ENCODE assay signal across 19 mouse cellular contexts in the genomic region with DNA sequence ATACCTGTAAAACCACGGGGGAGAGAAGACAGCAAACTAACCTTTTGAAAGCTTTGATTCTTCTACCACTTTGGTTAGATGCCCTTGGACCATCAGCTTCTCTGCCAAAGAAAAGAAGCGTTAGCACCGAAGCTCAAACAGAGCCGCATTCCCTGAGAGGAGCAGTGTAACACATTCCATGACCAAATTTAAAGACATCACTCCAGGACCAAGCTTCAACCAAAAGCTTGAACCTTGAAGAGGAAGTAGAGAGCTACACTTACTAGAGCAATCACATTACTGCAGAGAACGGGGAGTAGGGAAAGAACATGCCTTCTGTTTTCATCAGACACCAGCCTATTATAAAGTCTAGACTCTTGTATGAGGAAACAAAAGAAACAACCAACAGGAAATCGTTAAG.
A peak's percentile ranks its signal among the peaks of the same experiment; 100 is the strongest.
DNase-seq lines count a peak whose midpoint lies in the region; ATAC-seq and TF ChIP-seq lines count a peak whose summit lies in the region.
"Had no signal": no experiment of that assay in that cellular context is flagged by ENCODE, and none has a peak within 500 bp of the region (broad histone marks: within the 10 kb centered on the region; RNA-seq: fewer than 3 reads in every experiment).

No protein-coding gene starts in this region.

- H3K4me1 ChIP-seq in kidney, postnatal 0 days (replicated peaks; ENCODE audit: insufficient read depth, low read length): no peaks in the 10 kb centered on the region
- H3K4me1 ChIP-seq in kidney, embryonic 14.5 days (ENCODE audit: control insufficient read depth, insufficient read depth, low read length): no peaks in the 10 kb centered on the region
- no peaks in the 10 kb centered on the region for H3K4me1 ChIP-seq in testis, adult 2 months (ENCODE audit: control insufficient read depth, insufficient read depth, low read length)
- peaks cover 19% of the 10 kb centered on the region for H3K4me1 ChIP-seq in heart, postnatal 0 days (ENCODE audit: control insufficient read depth, insufficient read depth)
- H3K4me1 ChIP-seq in stomach, postnatal 0 days (replicated peaks; ENCODE audit: control insufficient read depth, insufficient read depth): no peaks in the 10 kb centered on the region
- peaks cover 3% of the 10 kb centered on the region; the same call in 1 of the 2 replicates for H3K4me1 ChIP-seq in forebrain, embryonic 10.5 days
- H3K4me1 ChIP-seq: embryonic facial prominence, embryonic 15.5 days; forebrain, embryonic 15.5 days; hindbrain, embryonic 13.5 days; midbrain, embryonic 12.5 days had no signal

- H3K27me3 ChIP-seq in kidney, postnatal 0 days (ENCODE audit: insufficient read depth, low read length): no peaks in the 10 kb centered on the region
- H3K27me3 ChIP-seq in kidney, embryonic 14.5 days (ENCODE audit: control insufficient read depth, insufficient read depth, low read length): no peaks in the 10 kb centered on the region
- no peaks in the 10 kb centered on the region for H3K27me3 ChIP-seq in testis, adult 2 months (ENCODE audit: control insufficient read depth, insufficient read depth, low read length)
- H3K27me3 ChIP-seq in heart, postnatal 0 days (ENCODE audit: control insufficient read depth, insufficient read depth, low read length): no peaks in the 10 kb centered on the region
- no peaks in the 10 kb centered on the region for H3K27me3 ChIP-seq in stomach, postnatal 0 days (ENCODE audit: control insufficient read depth, insufficient read depth, low read length)
- no peaks in the 10 kb centered on the region for H3K27me3 ChIP-seq in forebrain, embryonic 10.5 days (ENCODE audit: poor library complexity, severe bottlenecking)
- H3K27me3 ChIP-seq: CH12.LX; embryonic facial prominence, embryonic 15.5 days; forebrain, embryonic 15.5 days; hindbrain, embryonic 13.5 days; midbrain, embryonic 12.5 days had no signal

- H3K4me2 ChIP-seq in kidney, postnatal 0 days (ENCODE audit: low read length): no peak overlapping the region
- H3K4me2 ChIP-seq in kidney, embryonic 14.5 days (replicated peaks; ENCODE audit: low read depth, low read length): no peak overlapping the region
- peak overlapping the region; percentile 48 for H3K4me2 ChIP-seq in heart, postnatal 0 days (ENCODE audit: low read depth, low read length)
- no peak overlapping the region for H3K4me2 ChIP-seq in stomach, postnatal 0 days (replicated peaks; ENCODE audit: low read depth)
- H3K4me2 ChIP-seq: embryonic facial prominence, embryonic 15.5 days; forebrain, embryonic 15.5 days; hindbrain, embryonic 13.5 days; midbrain, embryonic 12.5 days had no signal

- peak; percentile 11 for DNase-seq in kidney, postnatal 0 days (ENCODE audit: low spot score)
- DNase-seq in testis, postnatal 10 days (ENCODE audit: low spot score): no peak
- peak; percentile 82 for DNase-seq in heart, postnatal 0 days (ENCODE audit: low spot score)
- no peak for DNase-seq in stomach, postnatal 0 days (ENCODE audit: low spot score)
- DNase-seq in thymus, adult 18-20 months: no peak
- DNase-seq in forebrain, embryonic 10.5 days (ENCODE audit: extremely low spot score, low spot score): no peak
- DNase-seq: cerebellum, adult 8-10 months; gastrocnemius, postnatal 25 days; kidney, adult 9 months; layer of hippocampus, adult 9-11 months; lung, postnatal 10 days; right cerebral cortex, postnatal 25 days had no signal

- TF ChIP-seq CTCF in kidney, postnatal 0 days (IDR thresholded peaks at IDR 0.05; ENCODE audit: low read depth): no peak
- TF ChIP-seq CTCF in testis, adult 2 months (IDR thresholded peaks at IDR 0.05; ENCODE audit: control insufficient read depth, insufficient read depth, insufficient replicate concordance, low read depth, low read length): no peak
- TF ChIP-seq CTCF in heart, postnatal 0 days (IDR thresholded peaks at IDR 0.05; ENCODE audit: low read depth): no peak
- no peak for TF ChIP-seq CTCF in stomach, postnatal 0 days (IDR thresholded peaks at IDR 0.05; ENCODE audit: low read depth)

- TF ChIP-seq EP300 in heart, postnatal 0 days (IDR thresholded peaks at IDR 0.05; ENCODE audit: low read depth): no peak
- no peak for TF ChIP-seq EP300 in stomach, postnatal 0 days (optimal IDR thresholded peaks at IDR 0.05)

- WGBS in kidney, postnatal 0 days: 74% methylated on average over 6 of the region's 6 CpGs
- 83% methylated on average over 6 of the region's 6 CpGs for WGBS in kidney, embryonic 14.5 days
- 25% methylated on average over 6 of the region's 6 CpGs for WGBS in heart, postnatal 0 days
- 55% methylated on average over 6 of the region's 6 CpGs for WGBS in stomach, postnatal 0 days
- WGBS in forebrain, embryonic 10.5 days: 75% methylated on average over 6 of the region's 6 CpGs

- H3K27ac ChIP-seq in kidney, postnatal 0 days: peak overlapping the region; percentile 22; the same call in 1 of the 2 replicates
- no peak overlapping the region for H3K27ac ChIP-seq in kidney, embryonic 14.5 days (ENCODE audit: low read depth, low read length)
- H3K27ac ChIP-seq in testis, adult 2 months (ENCODE audit: control insufficient read depth, insufficient read depth, low read depth, low read length): peak overlapping the region; percentile 74
- H3K27ac ChIP-seq in heart, postnatal 0 days (ENCODE audit: low read depth): peak overlapping the region; percentile 97
- H3K27ac ChIP-seq in stomach, postnatal 0 days (replicated peaks): peak overlapping the region; percentile 45
- no peak overlapping the region for H3K27ac ChIP-seq in forebrain, embryonic 10.5 days
- H3K27ac ChIP-seq: embryonic facial prominence, embryonic 15.5 days; forebrain, embryonic 15.5 days; hindbrain, embryonic 13.5 days; midbrain, embryonic 12.5 days had no signal

- no peak for TF ChIP-seq POLR2A in testis, adult 2 months (IDR thresholded peaks at IDR 0.05; ENCODE audit: control insufficient read depth, low read depth, low read length)

- H3K4me3 ChIP-seq in kidney, postnatal 0 days (replicated peaks; ENCODE audit: low read depth, low read length): no peak overlapping the region
- no peak overlapping the region for H3K4me3 ChIP-seq in kidney, embryonic 14.5 days (ENCODE audit: low read length)
- H3K4me3 ChIP-seq in testis, adult 2 months (ENCODE audit: control insufficient read depth, low read depth, low read length): no peak overlapping the region; the same call in 1 of the 2 replicates
- peak overlapping the region; percentile 52 for H3K4me3 ChIP-seq in heart, postnatal 0 days (ENCODE audit: low read depth, low read length)
- H3K4me3 ChIP-seq in stomach, postnatal 0 days (ENCODE audit: low read depth, low read length): peak overlapping the region; percentile 18
- no peak overlapping the region for H3K4me3 ChIP-seq in forebrain, embryonic 10.5 days
- H3K4me3 ChIP-seq: embryonic facial prominence, embryonic 15.5 days; forebrain, embryonic 15.5 days; hindbrain, embryonic 13.5 days; midbrain, embryonic 12.5 days had no signal

- H3K9ac ChIP-seq in kidney, postnatal 0 days (ENCODE audit: low read depth, low read length): no peak overlapping the region
- H3K9ac ChIP-seq in kidney, embryonic 14.5 days (ENCODE audit: low read depth, low read length): no peak overlapping the region
- peak overlapping the region; percentile 59 for H3K9ac ChIP-seq in heart, postnatal 0 days (replicated peaks; ENCODE audit: low read depth, low read length)
- no peak overlapping the region for H3K9ac ChIP-seq in stomach, postnatal 0 days (ENCODE audit: low read length)
- H3K9ac ChIP-seq: embryonic facial prominence, embryonic 15.5 days; forebrain, embryonic 15.5 days; hindbrain, embryonic 13.5 days; midbrain, embryonic 12.5 days had no signal

- no peaks in the 10 kb centered on the region for H3K9me3 ChIP-seq in kidney, postnatal 0 days (replicated peaks; ENCODE audit: low read length)
- H3K9me3 ChIP-seq in kidney, embryonic 14.5 days (ENCODE audit: control insufficient read depth, low read length): no peaks in the 10 kb centered on the region
- no peaks in the 10 kb centered on the region for H3K9me3 ChIP-seq in heart, postnatal 0 days (replicated peaks; ENCODE audit: control insufficient read depth, low read length)
- H3K9me3 ChIP-seq in stomach, postnatal 0 days (ENCODE audit: control insufficient read depth, low read length): no peaks in the 10 kb centered on the region
- H3K9me3 ChIP-seq in forebrain, embryonic 10.5 days: no peaks in the 10 kb centered on the region
- H3K9me3 ChIP-seq: embryonic facial prominence, embryonic 15.5 days; forebrain, embryonic 15.5 days; hindbrain, embryonic 13.5 days; midbrain, embryonic 12.5 days had no signal

- ATAC-seq in kidney, postnatal 0 days (replicated peaks; ENCODE audit: low FRiP score, low read depth): no peak
- ATAC-seq in kidney, embryonic 14.5 days (ENCODE audit: low FRiP score, low TSS enrichment): no peak
- peak; percentile 54 for ATAC-seq in heart, postnatal 0 days (ENCODE audit: insufficient read depth, low read depth)
- ATAC-seq in stomach, postnatal 0 days (ENCODE audit: low FRiP score, low TSS enrichment): peak; percentile 62; the same call in 1 of the 2 replicates
- ATAC-seq: forebrain, embryonic 15.5 days had no signal

- H3K36me3 ChIP-seq in kidney, postnatal 0 days (ENCODE audit: insufficient read depth, low read length): no peaks in the 10 kb centered on the region
- peaks cover 6% of the 10 kb centered on the region; the same call in 1 of the 2 replicates for H3K36me3 ChIP-seq in kidney, embryonic 14.5 days (ENCODE audit: control insufficient read depth, insufficient read depth, low read length)
- no peaks in the 10 kb centered on the region for H3K36me3 ChIP-seq in testis, adult 2 months (ENCODE audit: control insufficient read depth, insufficient read depth, low read length)
- peaks cover 8% of the 10 kb centered on the region; the same call in 1 of the 2 replicates for H3K36me3 ChIP-seq in heart, postnatal 0 days (replicated peaks; ENCODE audit: control insufficient read depth, insufficient read depth, low read length)
- H3K36me3 ChIP-seq in stomach, postnatal 0 days (ENCODE audit: control insufficient read depth, insufficient read depth, low read length): no peaks in the 10 kb centered on the region
- H3K36me3 ChIP-seq in forebrain, embryonic 10.5 days (replicated peaks): peaks cover 11% of the 10 kb centered on the region; the same call in 1 of the 2 replicates
- H3K36me3 ChIP-seq: forebrain, embryonic 15.5 days had no signal

Comparison
In these comparisons a context has a peak if more than half of its experiments do, and no peak if none do; other contexts are left out.
1. H3K27ac ChIP-seq: peak in kidney, postnatal 0 days (single experiment), testis, adult 2 months (single experiment), heart, postnatal 0 days (single experiment) and stomach, postnatal 0 days (single experiment); none in kidney, embryonic 14.5 days (single experiment) and forebrain, embryonic 10.5 days (single experiment).
2. ATAC-seq: peak in heart, postnatal 0 days (single experiment) and stomach, postnatal 0 days (single experiment); none in kidney, postnatal 0 days (single experiment) and kidney, embryonic 14.5 days (single experiment).
3. DNase-seq: peak in kidney, postnatal 0 days (single experiment) and heart, postnatal 0 days (single experiment); none in testis, postnatal 10 days (single experiment), stomach, postnatal 0 days (single experiment), thymus, adult 18-20 months (0 of 2) and forebrain, embryonic 10.5 days (single experiment).
4. H3K4me3 ChIP-seq: peak in heart, postnatal 0 days (single experiment) and stomach, postnatal 0 days (single experiment); none in kidney, postnatal 0 days (single experiment), kidney, embryonic 14.5 days (single experiment), testis, adult 2 months (single experiment) and forebrain, embryonic 10.5 days (single experiment).